Comparison of ENCODE assay signal across 9 mouse cellular contexts in genomic region chr1:144003416-144003815, GRCm38 (mm10). TPM values are rescaled to one million over a fixed set of nuclear protein-coding genes. Genes with fewer than 3 reads are reported as not detected.
A peak's percentile ranks its signal among the peaks of the same experiment; 100 is the strongest.
DNase-seq lines count a peak whose midpoint lies in the region; ATAC-seq lines count a peak whose summit lies in the region.
"Had no signal": no experiment of that assay in that cellular context is flagged by ENCODE, and none has a peak within 500 bp of the region (broad histone marks: within the 10 kb centered on the region; RNA-seq: fewer than 3 reads in every experiment).

No protein-coding gene starts in this region.

- peaks cover 14% of the 10 kb centered on the region for H3K36me3 ChIP-seq in embryonic facial prominence, embryonic 14.5 days (ENCODE audit: control insufficient read depth, insufficient read depth, low read length)
- H3K36me3 ChIP-seq in hindbrain, embryonic 15.5 days = peaks cover 16% of the 10 kb centered on the region
- H3K36me3 ChIP-seq in liver, embryonic 11.5 days (ENCODE audit: control insufficient read depth, insufficient read depth, low read length) = no peaks in the 10 kb centered on the region

- H3K4me1 ChIP-seq in embryonic facial prominence, embryonic 14.5 days (ENCODE audit: control insufficient read depth, insufficient read depth, low read length) = 0 out of 2 replicates have a peak, but pooled peaks cover 7% of the 10 kb centered on the region
- H3K4me1 ChIP-seq in hindbrain, embryonic 15.5 days (replicated peaks) = peaks cover 21% of the 10 kb centered on the region
- H3K4me1 ChIP-seq in liver, embryonic 11.5 days (replicated peaks; ENCODE audit: control insufficient read depth, insufficient read depth, low read length) = peaks cover 4% of the 10 kb centered on the region

- H3K4me3 ChIP-seq in embryonic facial prominence, embryonic 14.5 days (ENCODE audit: low read depth, low read length) = peak overlapping the region; percentile 71
- H3K4me3 ChIP-seq in hindbrain, embryonic 15.5 days = peak overlapping the region; percentile 88
- peak overlapping the region; percentile 62 for H3K4me3 ChIP-seq in liver, embryonic 11.5 days (ENCODE audit: low read depth, low read length)

- peak overlapping the region; percentile 72 for H3K4me2 ChIP-seq in embryonic facial prominence, embryonic 14.5 days (ENCODE audit: low read depth, low read length)
- peak overlapping the region; percentile 95 for H3K4me2 ChIP-seq in hindbrain, embryonic 15.5 days
- H3K4me2 ChIP-seq in liver, embryonic 11.5 days = peak overlapping the region; percentile 93

- WGBS in embryonic facial prominence, embryonic 14.5 days = 5% methylated on average over 10 of the region's 10 CpGs
- WGBS in hindbrain, embryonic 15.5 days = under 1% methylated on average over 10 of the region's 10 CpGs
- WGBS in liver, embryonic 11.5 days = 5% methylated on average over 10 of the region's 10 CpGs

- peak; percentile 28 for DNase-seq in embryo, embryonic 10 days (ENCODE audit: low spot score)
- no peak for DNase-seq in embryo, embryonic 9.5 days (ENCODE audit: extremely low spot score)
- DNase-seq in CD8-positive naive resting alpha-beta T cell, adult 2 months (ENCODE audit: low read depth in 2 of 2, low spot score in 2 of 2) = peak; percentile 8 to 20
- DNase-seq in embryonic facial prominence, embryonic 14.5 days (ENCODE audit: low spot score) = peak; percentile 43
- no peak for DNase-seq in liver, embryonic 11.5 days (ENCODE audit: low spot score)
- DNase-seq in retina, embryonic 14.5 days (ENCODE audit: low spot score) = peak; percentile 57
- DNase-seq in urinary bladder, postnatal 14 days (ENCODE audit: low spot score) = no peak

- no peaks in the 10 kb centered on the region for H3K27me3 ChIP-seq in embryonic facial prominence, embryonic 14.5 days (replicated peaks; ENCODE audit: control insufficient read depth, insufficient read depth, low read length)
- H3K27me3 ChIP-seq in hindbrain, embryonic 15.5 days = no peaks in the 10 kb centered on the region
- H3K27me3 ChIP-seq in liver, embryonic 11.5 days (replicated peaks; ENCODE audit: control insufficient read depth, insufficient read depth, low read length) = no peaks in the 10 kb centered on the region
- H3K27me3 ChIP-seq: Patski had no signal

- H3K27ac ChIP-seq in embryonic facial prominence, embryonic 14.5 days (replicated peaks; ENCODE audit: low read depth, low read length) = peak overlapping the region; percentile 42
- peak overlapping the region; percentile 92 for H3K27ac ChIP-seq in hindbrain, embryonic 15.5 days (replicated peaks)
- no peak overlapping the region for H3K27ac ChIP-seq in liver, embryonic 11.5 days (ENCODE audit: low read depth, low read length)

- H3K9ac ChIP-seq in embryonic facial prominence, embryonic 14.5 days (ENCODE audit: low read depth, low read length) = peak overlapping the region; percentile 69
- H3K9ac ChIP-seq in hindbrain, embryonic 15.5 days = peak overlapping the region; percentile 86
- peak overlapping the region; percentile 77 for H3K9ac ChIP-seq in liver, embryonic 11.5 days (ENCODE audit: low read depth, low read length)

- ATAC-seq in embryonic facial prominence, embryonic 14.5 days (ENCODE audit: low read depth) = peak; percentile 3; the same call in 1 of the 2 replicates
- peak; percentile 16; the same call in 1 of the 2 replicates for ATAC-seq in hindbrain, embryonic 15.5 days (ENCODE audit: low FRiP score, low read depth)
- ATAC-seq in liver, embryonic 11.5 days (replicated peaks; ENCODE audit: low FRiP score) = 0 out of 2 replicates have a peak, but pooled peaks have one; percentile 0

- H3K9me3 ChIP-seq in embryonic facial prominence, embryonic 14.5 days (ENCODE audit: control insufficient read depth, low read length) = no peaks in the 10 kb centered on the region
- H3K9me3 ChIP-seq in hindbrain, embryonic 15.5 days = no peaks in the 10 kb centered on the region
- H3K9me3 ChIP-seq in liver, embryonic 11.5 days (ENCODE audit: control insufficient read depth, low read length) = no peaks in the 10 kb centered on the region

RNA-seq across cellular contexts. Expression of gene Rgs2, which starts 0.5 kb away (rescaled TPM):
- polyA plus RNA-seq in embryonic facial prominence, embryonic 14.5 days (2014; fragmentation: Nextera tagmentation; extraction: Ambion mirVana) = 49.2 and 52.4 TPM in 2 replicates
- polyA plus RNA-seq in hindbrain, embryonic 15.5 days (2015; fragmentation: Nextera tagmentation; extraction: Ambion mirVana) = 102 and 111 TPM in 2 replicates
- 12.5 and 16.7 TPM in 2 replicates for polyA plus RNA-seq in liver, embryonic 11.5 days (2014; fragmentation: Nextera tagmentation; extraction: Ambion mirVana)

Comparison
In these comparisons a context has a peak if more than half of its experiments do, and no peak if none do; other contexts are left out.
1. DNase-seq: peak in embryo, embryonic 10 days (single experiment), CD8-positive naive resting alpha-beta T cell, adult 2 months (2 of 2), embryonic facial prominence, embryonic 14.5 days (single experiment) and retina, embryonic 14.5 days (single experiment); none in embryo, embryonic 9.5 days (single experiment), liver, embryonic 11.5 days (single experiment) and urinary bladder, postnatal 14 days (single experiment).
2. Peak in every context shown above with its lines, with median percentiles within 50 percentile points of each other: ATAC-seq, H3K4me2 ChIP-seq, H3K4me3 ChIP-seq and H3K9ac ChIP-seq.